Mouse (Mus musculus): ENCODE results near the gene Prokr1.
"Not testable (repeated sequence)": the region's sequence is repeated elsewhere in the genome, so short reads cannot be mapped to it uniquely, and the experiment has no call there.

Prokr1 gene

GRCm38 (mm10) chr6:87590394-87591281, at the start of gene Prokr1:
TSS of gene Prokr1 (minus strand) at chr6:87590743.
- peak; percentile 70 for DNase-seq

GRCm38 (mm10) chr6:87638134-87638660, 47.7 kb upstream of the Prokr1 start:
- no peak for DNase-seq

GRCm38 (mm10) chr6:87632176-87632575, 41.6 kb upstream of the Prokr1 start:
- no peak for DNase-seq

GRCm38 (mm10) chr6:87628936-87629335, 38.4 kb upstream of the Prokr1 start:
- DNase-seq, result not testable (repeated sequence)

- no peak for DNase-seq
Measured at GRCm38 (mm10) chr6:87623151-87623550, 32.6 kb upstream of the Prokr1 start.

- peak; percentile 57 for DNase-seq
Measured at GRCm38 (mm10) chr6:87621281-87621680, 30.7 kb upstream of the Prokr1 start.

GRCm38 (mm10) chr6:87618021-87618420, 27.5 kb upstream of the Prokr1 start:
- DNase-seq, result no peak

- no peak for DNase-seq
Measured at GRCm38 (mm10) chr6:87615696-87616083, 25.1 kb upstream of the Prokr1 start.

- peak; percentile 59 for DNase-seq
Measured at GRCm38 (mm10) chr6:87614794-87615695, 24.5 kb upstream of the Prokr1 start.

GRCm38 (mm10) chr6:87599825-87600224, 9.3 kb upstream of the Prokr1 start:
- DNase-seq, result peak; percentile 27

GRCm38 (mm10) chr6:87597116-87597833, 6.7 kb upstream of the Prokr1 start:
- DNase-seq, result peak; percentile 77

- DNase-seq, result no peak
Measured at GRCm38 (mm10) chr6:87594188-87594587, 3.6 kb upstream of the Prokr1 start.

- no peak for DNase-seq
Measured at GRCm38 (mm10) chr6:87589718-87590393, 687 bp downstream of the Prokr1 start.

GRCm38 (mm10) chr6:87583991-87584390, 6.6 kb downstream of the Prokr1 start:
- DNase-seq, result no peak

GRCm38 (mm10) chr6:87583183-87583611, 7.3 kb downstream of the Prokr1 start:
- no peak for DNase-seq

- peak; percentile 29 for DNase-seq
Measured at GRCm38 (mm10) chr6:87582456-87582855, 8.1 kb downstream of the Prokr1 start.

GRCm38 (mm10) chr6:87581581-87581980, 9.0 kb downstream of the Prokr1 start:
- DNase-seq, result no peak

- DNase-seq, result no peak
Measured at GRCm38 (mm10) chr6:87581071-87581470, 9.5 kb downstream of the Prokr1 start.

GRCm38 (mm10) chr6:87578247-87578646, 12.3 kb downstream of the Prokr1 start:
- no peak for DNase-seq

- DNase-seq, result no peak
Measured at GRCm38 (mm10) chr6:87576648-87577330, 13.8 kb downstream of the Prokr1 start.

- not testable (repeated sequence) for DNase-seq
Measured at GRCm38 (mm10) chr6:87571863-87572262, 18.7 kb downstream of the Prokr1 start.

Data from kidney, postnatal 14 days (tissue).